Mouse (Mus musculus): Measurements from ENCODE around the gene Mrpl58.
"Not testable (repeated sequence)": the region's sequence is repeated elsewhere in the genome, so short reads cannot be mapped to it uniquely, and the experiment has no call there.

Mrpl58 gene

DNA sequence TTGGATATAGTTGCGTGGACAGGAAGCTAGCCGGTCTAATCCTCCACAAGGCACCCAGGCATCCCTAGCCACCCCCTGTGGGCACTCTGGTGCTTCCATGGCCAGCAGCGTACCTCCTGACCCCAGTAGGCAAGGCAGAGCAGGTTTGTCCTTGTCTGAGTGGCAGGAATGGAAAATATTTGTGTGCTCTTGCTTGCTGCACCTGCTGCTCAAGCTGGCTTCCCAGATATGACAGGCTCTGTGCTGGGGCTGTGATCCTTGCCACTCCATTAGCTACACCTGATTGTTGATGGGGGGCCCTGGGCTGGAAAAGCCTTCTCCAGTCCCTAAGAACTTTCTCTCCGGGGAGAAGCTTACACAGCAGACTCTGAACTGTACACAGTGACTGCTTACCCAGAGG, 49.8 kb downstream of the Mrpl58 start:
- ATAC-seq (ENCODE audit: insufficient number of reproducible peaks, low FRiP score, low TSS enrichment): no peak

DNA sequence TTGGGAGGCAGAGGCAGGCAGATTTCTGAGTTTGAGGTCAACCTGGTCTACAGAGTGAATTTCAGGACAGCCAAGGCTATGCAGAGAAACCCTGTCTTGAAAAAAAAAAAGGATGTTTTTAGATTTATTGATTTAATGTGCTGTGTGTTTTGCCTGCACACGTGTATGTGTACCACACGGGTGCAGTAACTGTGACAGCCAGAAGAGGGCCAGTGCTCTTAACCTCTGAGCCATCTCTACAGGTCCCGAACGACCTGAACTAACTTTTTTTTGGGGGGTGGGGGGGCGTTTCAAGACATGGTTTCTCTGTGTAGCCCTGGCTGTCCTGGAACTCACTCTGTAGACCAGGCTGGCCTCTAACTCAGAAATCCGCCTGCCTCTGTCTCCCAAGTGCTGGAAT, 51.3 kb downstream of the Mrpl58 start:
- not testable (repeated sequence) for ATAC-seq (ENCODE audit: insufficient number of reproducible peaks, low FRiP score, low TSS enrichment)

DNA sequence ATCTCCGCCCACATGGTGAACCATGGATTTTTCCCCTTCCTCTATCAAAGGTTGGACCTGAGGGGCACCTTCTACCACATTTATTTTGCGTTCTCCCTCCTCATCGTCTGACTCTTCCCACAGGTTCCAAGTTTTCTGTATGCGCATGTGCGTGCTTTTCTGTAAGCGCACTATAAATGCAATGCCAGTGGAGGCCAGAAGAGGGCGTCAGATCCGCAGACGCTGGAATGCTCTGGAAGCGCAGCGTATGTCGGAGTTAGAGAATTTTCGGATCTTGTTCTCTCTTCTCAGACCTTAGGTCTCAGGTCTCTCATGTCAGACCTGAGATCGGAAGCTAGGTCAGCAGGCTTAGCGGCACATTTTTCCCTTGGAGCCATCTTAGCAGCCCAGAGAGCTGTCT, 52.1 kb downstream of the Mrpl58 start:
- ATAC-seq (ENCODE audit: insufficient number of reproducible peaks, low FRiP score, low TSS enrichment): no peak

DNA sequence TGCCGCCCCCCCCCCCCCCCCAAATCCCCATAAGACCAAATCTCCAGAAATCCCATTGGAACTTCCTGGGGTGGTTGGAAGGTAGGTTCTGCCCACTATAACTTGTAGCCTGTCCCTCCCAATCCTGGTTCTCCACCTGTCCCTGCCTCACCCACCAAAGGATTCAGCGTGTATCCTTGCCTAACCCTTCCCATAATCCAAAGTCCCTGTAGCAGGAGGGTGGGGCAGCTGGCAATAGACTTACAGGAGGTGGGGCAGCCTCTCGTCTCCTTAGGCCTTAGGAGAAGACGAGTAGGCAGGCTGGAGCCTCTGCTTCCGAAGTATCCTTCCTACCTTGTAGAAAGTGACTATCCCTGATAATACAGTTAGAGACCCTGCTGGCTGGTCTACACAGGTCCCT, 52.6 kb downstream of the Mrpl58 start:
- no peak for ATAC-seq (ENCODE audit: insufficient number of reproducible peaks, low FRiP score, low TSS enrichment)

DNA sequence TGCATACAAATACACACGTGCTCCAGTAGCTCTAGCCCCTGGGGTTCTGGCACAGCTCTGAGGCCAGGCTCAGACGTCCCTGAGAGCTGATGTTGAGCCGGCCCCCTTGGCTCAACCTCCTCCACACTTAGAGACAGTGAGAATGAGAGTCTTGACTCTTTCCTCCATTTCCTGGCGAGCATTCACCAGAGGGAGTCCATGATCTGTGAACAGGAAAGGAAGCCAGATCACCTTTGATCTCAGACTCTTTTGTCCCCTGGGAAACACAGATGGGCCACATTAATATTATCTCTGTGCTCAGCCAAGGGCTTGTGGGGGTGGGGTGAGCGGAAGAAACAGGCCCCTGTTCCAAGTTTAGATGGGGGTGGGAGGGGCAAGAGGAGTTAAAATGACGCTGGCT, 53.9 kb downstream of the Mrpl58 start:
- no peak for ATAC-seq (ENCODE audit: insufficient number of reproducible peaks, low FRiP score, low TSS enrichment)

DNA sequence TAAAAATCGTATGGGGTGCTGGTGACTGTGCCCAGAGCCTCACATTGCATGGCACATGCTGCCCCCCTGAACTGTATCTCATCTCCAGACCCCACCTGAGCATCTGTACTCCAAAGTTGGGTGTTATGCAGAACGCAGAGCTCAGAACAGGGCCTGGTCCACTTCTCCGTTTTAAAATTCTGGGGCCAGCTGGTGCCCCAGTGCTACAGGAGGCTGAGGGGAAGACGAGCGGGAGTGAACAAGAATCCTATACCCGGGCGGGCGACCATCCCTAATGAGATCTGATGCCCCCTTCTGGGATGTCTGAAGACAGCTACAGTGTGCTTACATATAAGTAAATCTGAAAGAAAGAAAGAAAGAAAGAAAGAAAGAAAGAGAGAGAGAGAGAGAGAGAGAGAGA, 57.4 kb downstream of the Mrpl58 start:
- no peak for ATAC-seq (ENCODE audit: insufficient number of reproducible peaks, low FRiP score, low TSS enrichment)

DNA sequence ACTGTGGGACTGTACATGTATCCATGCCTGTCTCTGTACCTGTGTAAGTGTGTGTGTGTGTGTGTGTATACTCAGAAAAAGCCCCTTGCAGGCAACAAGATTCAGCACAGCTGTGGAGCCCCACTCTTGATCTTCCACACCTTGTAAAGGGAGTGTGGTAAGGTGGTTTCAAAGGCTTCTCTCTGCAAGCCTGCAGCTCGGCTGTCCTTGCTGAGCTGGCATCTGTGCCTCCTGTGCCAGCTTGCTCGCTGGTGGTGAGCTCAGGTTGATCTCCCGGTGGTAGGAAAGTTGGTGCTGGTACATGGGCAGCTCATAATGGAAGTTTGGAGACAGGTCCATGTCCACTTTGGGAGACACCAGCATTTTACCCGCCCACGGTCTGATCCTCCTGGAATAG, 58.3 kb downstream of the Mrpl58 start:
- no peak for ATAC-seq (ENCODE audit: insufficient number of reproducible peaks, low FRiP score, low TSS enrichment)

Measured in cerebellum, adult (tissue).